Comparison of ENCODE assay signal across 8 mouse cellular contexts in the genomic region with DNA sequence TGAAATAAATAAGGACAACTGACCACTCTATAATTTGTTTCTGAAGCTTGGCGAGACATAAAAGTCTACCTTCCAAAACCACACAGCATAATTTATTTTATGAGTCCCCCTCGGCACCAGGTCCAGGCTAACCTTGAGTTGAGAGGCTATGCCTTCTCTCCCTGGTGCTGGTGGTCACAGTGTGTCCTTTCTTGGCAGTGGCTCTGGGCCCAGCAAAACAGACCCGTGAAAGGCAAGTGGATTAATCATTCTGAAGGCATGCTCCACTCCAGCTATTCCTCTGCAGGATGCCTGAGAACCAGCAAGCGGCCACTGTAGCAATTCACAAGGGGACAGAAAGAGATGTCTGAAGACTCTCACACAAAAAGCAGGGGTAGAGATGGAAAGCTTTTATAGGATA.
DNase-seq lines count a peak whose midpoint lies in the region; ATAC-seq and TF ChIP-seq lines count a peak whose summit lies in the region.

No protein-coding gene starts in this region.

- H3K27me3 ChIP-seq in forebrain, embryonic 10.5 days (ENCODE audit: poor library complexity, severe bottlenecking) = 0 out of 2 replicates have a peak, but pooled peaks cover 4% of the 10 kb centered on the region
- H3K27me3 ChIP-seq in forebrain, embryonic 11.5 days (ENCODE audit: control insufficient read depth, insufficient read depth, low read length) = no peaks in the 10 kb centered on the region
- H3K27me3 ChIP-seq in embryonic facial prominence, embryonic 13.5 days = no peaks in the 10 kb centered on the region
- no peaks in the 10 kb centered on the region for H3K27me3 ChIP-seq in midbrain, embryonic 15.5 days (replicated peaks)
- no peaks in the 10 kb centered on the region for H3K27me3 ChIP-seq in liver, embryonic 12.5 days (replicated peaks)
- H3K27me3 ChIP-seq in liver, postnatal 0 days (ENCODE audit: insufficient read depth, low read length) = no peaks in the 10 kb centered on the region

- DNase-seq in forebrain, embryonic 10.5 days (ENCODE audit: extremely low spot score, low spot score) = no peak
- no peak for DNase-seq in forebrain, embryonic 11.5 days (ENCODE audit: low spot score)
- DNase-seq in NIH3T3 (ENCODE audit: low read depth) = peak; percentile 69
- DNase-seq in kidney, postnatal 36 days = peak; percentile 5 to 21
- no peak for DNase-seq in liver, postnatal 0 days

- H3K36me3 ChIP-seq in forebrain, embryonic 10.5 days (replicated peaks) = no peaks in the 10 kb centered on the region
- H3K36me3 ChIP-seq in forebrain, embryonic 11.5 days (ENCODE audit: control insufficient read depth, insufficient read depth, low read length) = no peaks in the 10 kb centered on the region
- no peaks in the 10 kb centered on the region for H3K36me3 ChIP-seq in embryonic facial prominence, embryonic 13.5 days
- H3K36me3 ChIP-seq in midbrain, embryonic 15.5 days (replicated peaks) = no peaks in the 10 kb centered on the region
- H3K36me3 ChIP-seq in liver, embryonic 12.5 days = no peaks in the 10 kb centered on the region
- H3K36me3 ChIP-seq in liver, postnatal 0 days (replicated peaks; ENCODE audit: insufficient read depth, low read length) = no peaks in the 10 kb centered on the region

- peaks cover 20% of the 10 kb centered on the region for H3K4me1 ChIP-seq in forebrain, embryonic 10.5 days
- peaks cover 3% of the 10 kb centered on the region; the same call in 1 of the 2 replicates for H3K4me1 ChIP-seq in forebrain, embryonic 11.5 days (replicated peaks; ENCODE audit: control insufficient read depth, insufficient read depth, low read length)
- peaks cover 28% of the 10 kb centered on the region for H3K4me1 ChIP-seq in embryonic facial prominence, embryonic 13.5 days
- peaks cover 7% of the 10 kb centered on the region for H3K4me1 ChIP-seq in midbrain, embryonic 15.5 days
- no peaks in the 10 kb centered on the region for H3K4me1 ChIP-seq in liver, embryonic 12.5 days
- H3K4me1 ChIP-seq in liver, postnatal 0 days (ENCODE audit: insufficient read depth) = no peaks in the 10 kb centered on the region

- no peak overlapping the region for H3K4me2 ChIP-seq in forebrain, embryonic 11.5 days (ENCODE audit: low read depth, low read length, severe bottlenecking)
- no peak overlapping the region for H3K4me2 ChIP-seq in embryonic facial prominence, embryonic 13.5 days
- no peak overlapping the region for H3K4me2 ChIP-seq in midbrain, embryonic 15.5 days
- H3K4me2 ChIP-seq in liver, embryonic 12.5 days = no peak overlapping the region
- no peak overlapping the region for H3K4me2 ChIP-seq in liver, postnatal 0 days (ENCODE audit: low read depth, low read length)

- peak overlapping the region; percentile 16; the same call in 1 of the 2 replicates for H3K27ac ChIP-seq in forebrain, embryonic 10.5 days
- H3K27ac ChIP-seq in forebrain, embryonic 11.5 days (ENCODE audit: low read depth, low read length) = no peak overlapping the region
- peak overlapping the region; percentile 74 for H3K27ac ChIP-seq in embryonic facial prominence, embryonic 13.5 days
- H3K27ac ChIP-seq in midbrain, embryonic 15.5 days = 0 out of 2 replicates have a peak overlapping the region, but pooled peaks have one; percentile 1
- no peak overlapping the region for H3K27ac ChIP-seq in liver, embryonic 12.5 days
- no peak overlapping the region for H3K27ac ChIP-seq in liver, postnatal 0 days (ENCODE audit: low read depth)

- no peak for TF ChIP-seq EP300 in liver, postnatal 0 days (IDR thresholded peaks at IDR 0.05; ENCODE audit: low read depth)

- no peak for ATAC-seq in forebrain, embryonic 11.5 days (replicated peaks; ENCODE audit: low FRiP score)
- ATAC-seq in embryonic facial prominence, embryonic 13.5 days (ENCODE audit: insufficient number of reproducible peaks, insufficient read depth, low FRiP score, low TSS enrichment, low read depth) = no peak
- peak; percentile 70; the same call in 1 of the 2 replicates for ATAC-seq in midbrain, embryonic 15.5 days (replicated peaks)
- ATAC-seq in liver, embryonic 12.5 days = no peak
- no peak for ATAC-seq in liver, postnatal 0 days

- H3K9ac ChIP-seq in forebrain, embryonic 11.5 days (ENCODE audit: low read length) = no peak overlapping the region
- H3K9ac ChIP-seq in embryonic facial prominence, embryonic 13.5 days = no peak overlapping the region
- H3K9ac ChIP-seq in midbrain, embryonic 15.5 days = no peak overlapping the region
- H3K9ac ChIP-seq in liver, embryonic 12.5 days = no peak overlapping the region
- H3K9ac ChIP-seq in liver, postnatal 0 days (replicated peaks) = no peak overlapping the region

- WGBS in forebrain, embryonic 10.5 days = 77% methylated on average over 4 of the region's 4 CpGs
- WGBS in forebrain, embryonic 11.5 days = 68% methylated on average over 4 of the region's 4 CpGs
- 54% methylated on average over 4 of the region's 4 CpGs for WGBS in embryonic facial prominence, embryonic 13.5 days
- 51% methylated on average over 4 of the region's 4 CpGs for WGBS in midbrain, embryonic 15.5 days
- 52% methylated on average over 4 of the region's 4 CpGs for WGBS in liver, embryonic 12.5 days (ENCODE audit: insufficient replicate concordance)
- 62% methylated on average over 4 of the region's 4 CpGs for WGBS in liver, postnatal 0 days (ENCODE audit: insufficient replicate concordance)

- no peaks in the 10 kb centered on the region for H3K9me3 ChIP-seq in forebrain, embryonic 10.5 days
- no peaks in the 10 kb centered on the region for H3K9me3 ChIP-seq in forebrain, embryonic 11.5 days (ENCODE audit: control insufficient read depth, low read length)
- no peaks in the 10 kb centered on the region for H3K9me3 ChIP-seq in embryonic facial prominence, embryonic 13.5 days
- H3K9me3 ChIP-seq in midbrain, embryonic 15.5 days = no peaks in the 10 kb centered on the region
- no peaks in the 10 kb centered on the region for H3K9me3 ChIP-seq in liver, embryonic 12.5 days (replicated peaks)
- no peaks in the 10 kb centered on the region for H3K9me3 ChIP-seq in liver, postnatal 0 days (ENCODE audit: low read length)

- no peak for TF ChIP-seq CTCF in liver, postnatal 0 days (IDR thresholded peaks at IDR 0.05; ENCODE audit: low read depth)

- H3K4me3 ChIP-seq in forebrain, embryonic 10.5 days = no peak overlapping the region
- H3K4me3 ChIP-seq in forebrain, embryonic 11.5 days (ENCODE audit: low read depth, low read length) = no peak overlapping the region
- no peak overlapping the region for H3K4me3 ChIP-seq in embryonic facial prominence, embryonic 13.5 days
- no peak overlapping the region for H3K4me3 ChIP-seq in midbrain, embryonic 15.5 days
- H3K4me3 ChIP-seq in liver, embryonic 12.5 days = no peak overlapping the region
- H3K4me3 ChIP-seq in liver, postnatal 0 days (ENCODE audit: low read depth, low read length) = no peak overlapping the region

Comparison
In these comparisons a context has a peak if more than half of its experiments do, and no peak if none do; other contexts are left out.
1. H3K27ac ChIP-seq: peak in forebrain, embryonic 10.5 days (single experiment), embryonic facial prominence, embryonic 13.5 days (single experiment) and midbrain, embryonic 15.5 days (single experiment); none in forebrain, embryonic 11.5 days (single experiment), liver, embryonic 12.5 days (single experiment) and liver, postnatal 0 days (single experiment).
2. DNase-seq: peak in NIH3T3 (single experiment) and kidney, postnatal 36 days (2 of 2); none in forebrain, embryonic 10.5 days (single experiment), forebrain, embryonic 11.5 days (single experiment) and liver, postnatal 0 days (single experiment).